Mouse (Mus musculus) heart, postnatal 4 days (tissue): ENCODE results near the gene Prpf4b. TPM values are rescaled to one million over a fixed set of nuclear protein-coding genes. Genes with fewer than 3 reads are reported as not detected.
"Not testable (repeated sequence)": the region's sequence is repeated elsewhere in the genome, so short reads cannot be mapped to it uniquely, and the experiment has no call there.

Experiments used
- DNase-seq: peaks from one replicate; pipeline ENCODE4 v3.0.0; 2021
- total RNA-seq, 2 experiments: library from RNA; stranded (reverse); gene quantifications; 2 replicates each; pipeline ENCODE4 v1.2.3; 2021

The Prpf4b gene
- total RNA-seq, 2 experiments from 2014 or later, result 49.3 to 51.7 TPM

- no peak for DNase-seq
These were observed 60.0 kb downstream of the Prpf4b start for GRCm38 (mm10) chr13:34934931-34935644.

- DNase-seq, result no peak
These were observed 67.3 kb downstream of the Prpf4b start for GRCm38 (mm10) chr13:34942370-34942769.

GRCm38 (mm10) chr13:34951437-34951836, 76.3 kb downstream of the Prpf4b start:
- not testable (repeated sequence) for DNase-seq

Other genes starting within 250 kb of the Prpf4b start
- gene Pxdc1, start 221.8 kb upstream of the Prpf4b start, total RNA-seq, result 10 to 100 TPM; 24.5 to 25.4 TPM
- not detected for gene Fam50b, start 140.5 kb upstream of the Prpf4b start, total RNA-seq
- gene Fam217a, start 49.0 kb downstream of the Prpf4b start, total RNA-seq, result under 1 TPM; 0.56 to 0.76 TPM
- gene 4933417A18Rik, start 49.1 kb downstream of the Prpf4b start, total RNA-seq, result not detected
- gene Eci3, start 88.5 kb downstream of the Prpf4b start, total RNA-seq, result 1 to 10 TPM; 1.8 to 2.1 TPM
- gene Eci2, start 151.8 kb downstream of the Prpf4b start, total RNA-seq, result 100 to 1,000 TPM; 251 to 275 TPM